Mouse (Mus musculus) hindbrain, embryonic 11.5 days (tissue): ENCODE data around the gene Vangl2. TPM values are rescaled to one million over a fixed set of nuclear protein-coding genes. Genes with fewer than 3 reads are reported as not detected.

ENCODE experiments used
- ATAC-seq: fragments of 200-750 bp; cut with Nextera tagmentation; 2 replicates; pipeline ENCODE4 v1.8.0; 2017; ENCODE audit warnings: mild to moderate bottlenecking, moderate TSS enrichment, moderate library complexity; ENCODE audit not compliant: low FRiP score
- DNase-seq: peaks from one replicate; pipeline ENCODE4 v3.0.0-alpha.2; 2015; ENCODE audit warnings: low spot score
- H3K27ac ChIP-seq: fragments of 300-500 bp; sonication (generic); 2 replicates; pipeline ENCODE4 v1.5.1; 2014; ENCODE audit warnings: mild to moderate bottlenecking, low read depth, low read length
- H3K27me3 ChIP-seq: fragments of 300-500 bp; sonication (generic); 2 replicates; pipeline ENCODE4 v1.6.1; 2014; ENCODE audit warnings: mild to moderate bottlenecking, low read length, moderate library complexity, mixed read lengths; ENCODE audit not compliant: control insufficient read depth, insufficient read depth
- H3K36me3 ChIP-seq: fragments of 300-500 bp; sonication (generic); 2 replicates; pipeline ENCODE4 v1.6.1; 2014; ENCODE audit warnings: mild to moderate bottlenecking, low read length, moderate library complexity, mixed read lengths; ENCODE audit not compliant: control insufficient read depth, insufficient read depth
- H3K4me1 ChIP-seq: fragments of 300-500 bp; sonication (generic); replicated peaks from 2 replicates; pipeline ENCODE4 v1.6.1; 2014; ENCODE audit warnings: low read length, mixed read lengths; ENCODE audit not compliant: control insufficient read depth, insufficient read depth
- H3K4me2 ChIP-seq: fragments of 300-500 bp; sonication (generic); replicated peaks from 2 replicates; pipeline ENCODE4 v1.6.1; 2014; ENCODE audit warnings: mild to moderate bottlenecking, low read depth, low read length
- H3K4me3 ChIP-seq: fragments of 300-500 bp; sonication (generic); 2 replicates; pipeline ENCODE4 v1.5.1; 2014; ENCODE audit warnings: low read depth, low read length
- H3K9ac ChIP-seq: fragments of 300-500 bp; sonication (generic); 2 replicates; pipeline ENCODE4 v1.6.1; 2014; ENCODE audit warnings: low read depth, low read length
- H3K9me3 ChIP-seq: fragments of 300-500 bp; sonication (generic); 2 replicates; pipeline ENCODE4 v1.6.1; 2016; ENCODE audit warnings: low read length; ENCODE audit not compliant: control insufficient read depth
- WGBS: fragments of 180-500 bp; shearing (Covaris S2); extraction: QIAGEN DNeasy Blood & Tissue Kit; methylation state at CpG from one replicate; pipeline ENCODE4 v1.1.7; 2014; 5-methylcytosine and 5-hydroxymethylcytosine counted together
- polyA plus RNA-seq: library from polyadenylated mRNA; unstranded; fragments of >200 nt; fragmentation: Nextera tagmentation; extraction: Ambion mirVana; gene quantifications from 2 replicates; pipeline ENCODE4 v1.2.1, GENCODE M21; 2014

The Vangl2 gene
- polyA plus RNA-seq, 1 experiment from 2014 or later = 61.6 TPM

- Histone ChIP-seq H3K4me3 (no peak overlapping the region), H3K9ac (no peak overlapping the region), H3K4me1 (no peaks in the 10 kb centered on the region), H3K9me3 (no peaks in the 10 kb centered on the region; the same call in 1 of the 2 replicates), H3K36me3 (no peaks in the 10 kb centered on the region), H3K27ac (no peak overlapping the region), H3K27me3 (no peaks in the 10 kb centered on the region), H3K4me2 (no peak overlapping the region)
- ATAC-seq = no peak
- 100% methylated on average over 1 of the region's 1 CpGs for WGBS
- DNase-seq = no peak
These were observed 44.1 kb downstream of the Vangl2 start for GRCm38 (mm10) chr1:171984121-171984520.

- H3K4me3 ChIP-seq = no peak overlapping the region
- H3K36me3 ChIP-seq = no peaks in the 10 kb centered on the region
- ATAC-seq (no peak), DNase-seq (no peak)
- no peaks in the 10 kb centered on the region for H3K27me3 ChIP-seq
- no peak overlapping the region for H3K4me2 ChIP-seq
- H3K4me1 ChIP-seq = no peaks in the 10 kb centered on the region
- no peak overlapping the region for H3K9ac ChIP-seq
- WGBS = 81% methylated on average over 3 of the region's 3 CpGs
- H3K27ac ChIP-seq = no peak overlapping the region
- H3K9me3 ChIP-seq = no peaks in the 10 kb centered on the region; the same call in 1 of the 2 replicates
These were observed 44.8 kb downstream of the Vangl2 start for GRCm38 (mm10) chr1:171983372-171984001.

- no peaks in the 10 kb centered on the region for H3K9me3 ChIP-seq
- no peak overlapping the region for H3K4me2 ChIP-seq
- no peaks in the 10 kb centered on the region for H3K36me3 ChIP-seq
- WGBS = 81% methylated on average over 4 of the region's 4 CpGs
- no peak for DNase-seq
- H3K4me3 ChIP-seq = no peak overlapping the region
- no peaks in the 10 kb centered on the region for H3K4me1 ChIP-seq
- H3K9ac ChIP-seq = no peak overlapping the region
- no peaks in the 10 kb centered on the region for H3K27me3 ChIP-seq
- ATAC-seq = no peak
- no peak overlapping the region for H3K27ac ChIP-seq
These were observed 45.5 kb downstream of the Vangl2 start for GRCm38 (mm10) chr1:171982740-171983139.

- no peak overlapping the region for H3K4me2 ChIP-seq
- H3K4me1 ChIP-seq = no peaks in the 10 kb centered on the region
- no peak for DNase-seq
- 70% methylated on average over 5 of the region's 5 CpGs for WGBS
- no peaks in the 10 kb centered on the region for H3K9me3 ChIP-seq
- H3K9ac ChIP-seq = no peak overlapping the region
- no peak for ATAC-seq
- H3K27ac ChIP-seq = no peak overlapping the region
- no peaks in the 10 kb centered on the region for H3K27me3 ChIP-seq
- no peak overlapping the region for H3K4me3 ChIP-seq
- no peaks in the 10 kb centered on the region for H3K36me3 ChIP-seq
These were observed 46.1 kb downstream of the Vangl2 start for GRCm38 (mm10) chr1:171982170-171982569.

GRCm38 (mm10) chr1:171979969-171980730 lies 48.1 kb downstream of the Vangl2 start:
- no peak overlapping the region for H3K4me3 ChIP-seq
- ATAC-seq (no peak; the same call in 1 of the 2 replicates), DNase-seq (no peak)
- WGBS = 89% methylated on average over 13 of the region's 13 CpGs
- no peaks in the 10 kb centered on the region for H3K4me1 ChIP-seq
- no peaks in the 10 kb centered on the region for H3K27me3 ChIP-seq
- no peak overlapping the region for H3K27ac ChIP-seq
- no peak overlapping the region for H3K4me2 ChIP-seq
- H3K9ac ChIP-seq = no peak overlapping the region
- H3K9me3 ChIP-seq = no peaks in the 10 kb centered on the region
- no peaks in the 10 kb centered on the region for H3K36me3 ChIP-seq

GRCm38 (mm10) chr1:171977891-171978290 lies 50.4 kb downstream of the Vangl2 start:
- Histone ChIP-seq H3K4me3 (no peak overlapping the region), H3K4me1 (no peaks in the 10 kb centered on the region), H3K9ac (no peak overlapping the region), H3K27ac (no peak overlapping the region), H3K36me3 (no peaks in the 10 kb centered on the region), H3K4me2 (no peak overlapping the region), H3K9me3 (no peaks in the 10 kb centered on the region), H3K27me3 (no peaks in the 10 kb centered on the region)
- WGBS = 84% methylated on average over 2 of the region's 2 CpGs
- ATAC-seq (no peak), DNase-seq (no peak)

- no peaks in the 10 kb centered on the region for H3K27me3 ChIP-seq
- H3K36me3 ChIP-seq = no peaks in the 10 kb centered on the region
- no peaks in the 10 kb centered on the region for H3K9me3 ChIP-seq
- H3K27ac ChIP-seq = no peak overlapping the region
- H3K4me2 ChIP-seq = no peak overlapping the region
- H3K9ac ChIP-seq = no peak overlapping the region
- no peaks in the 10 kb centered on the region for H3K4me1 ChIP-seq
- no peak overlapping the region for H3K4me3 ChIP-seq
- ATAC-seq (no peak), DNase-seq (no peak)
- 93% methylated on average over 14 of the region's 14 CpGs for WGBS
These were observed 51.3 kb downstream of the Vangl2 start for GRCm38 (mm10) chr1:171976826-171977539.

GRCm38 (mm10) chr1:171975831-171976230 lies 52.4 kb downstream of the Vangl2 start:
- H3K36me3 ChIP-seq = no peaks in the 10 kb centered on the region
- ATAC-seq (no peak), DNase-seq (no peak)
- H3K9ac ChIP-seq = no peak overlapping the region
- H3K4me3 ChIP-seq = no peak overlapping the region
- H3K4me2 ChIP-seq = no peak overlapping the region
- no peaks in the 10 kb centered on the region for H3K9me3 ChIP-seq
- WGBS = 84% methylated on average over 4 of the region's 4 CpGs
- no peaks in the 10 kb centered on the region for H3K4me1 ChIP-seq
- no peaks in the 10 kb centered on the region for H3K27me3 ChIP-seq
- no peak overlapping the region for H3K27ac ChIP-seq
